9 mouse cellular contexts compared by ENCODE assay signal in the genomic region with DNA sequence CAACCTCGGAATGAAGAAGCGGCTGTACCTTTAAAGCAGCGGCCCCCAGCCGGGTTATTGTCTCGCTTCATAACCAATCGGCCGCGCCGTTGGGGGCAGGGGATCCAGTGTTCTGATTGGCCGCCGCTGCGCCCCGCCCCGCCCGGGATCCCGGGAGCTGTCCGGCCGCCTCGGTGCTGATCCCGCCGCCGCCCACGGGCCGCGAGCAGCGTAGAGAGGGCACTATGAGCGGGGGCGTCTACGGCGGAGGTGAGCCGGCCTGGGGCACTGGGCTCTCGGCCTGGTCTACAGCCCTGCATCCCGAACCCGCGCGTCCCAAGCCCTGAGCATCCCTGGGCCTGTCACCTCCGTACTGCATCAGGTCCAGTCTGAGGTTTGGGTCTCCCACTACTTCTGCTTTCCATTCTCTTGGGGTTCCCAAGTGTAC. TPM values are rescaled to one million over a fixed set of nuclear protein-coding genes. Genes with fewer than 3 reads are reported as not detected.
DNase-seq lines count a peak whose midpoint lies in the region; ATAC-seq lines count a peak whose summit lies in the region.
"Had no signal": no experiment of that assay in that cellular context is flagged by ENCODE, and none has a peak within 500 bp of the region (broad histone marks: within the 10 kb centered on the region; RNA-seq: fewer than 3 reads in every experiment).

A gene (plus strand): TSS at position 107 of the 427 bp plus-strand sequence.

- no peaks in the 10 kb centered on the region for H3K27me3 ChIP-seq in hindbrain, embryonic 15.5 days

- no peaks in the 10 kb centered on the region for H3K36me3 ChIP-seq in hindbrain, embryonic 15.5 days

- peak; percentile 94 for DNase-seq in ZHBTc4 (ENCODE audit: low read depth, low spot score)
- peak; percentile 94 for DNase-seq in cerebellum, adult 8-10 months
- DNase-seq in forelimb bud, embryonic 11.5 days (ENCODE audit: low read depth, low spot score) = peak; percentile 48
- DNase-seq in left cerebral cortex, adult 18-20 months (ENCODE audit: low spot score in 2 of 2) = peak; percentile 89 to 94
- DNase-seq in lung, postnatal 25 days (ENCODE audit: low spot score) = peak; percentile 29
- DNase-seq in retina, postnatal 1 day = peak; percentile 90
- no peak for DNase-seq in natural killer cell, adult 2 months (ENCODE audit: low spot score in 2 of 2)

- peaks cover 22% of the 10 kb centered on the region for H3K4me1 ChIP-seq in hindbrain, embryonic 15.5 days (replicated peaks)

- 1% methylated on average over 36 of the region's 37 CpGs for WGBS in hindbrain, embryonic 15.5 days

- peak within 1 kb of the TSS; percentile 82 for H3K9ac ChIP-seq in hindbrain, embryonic 15.5 days

- H3K9me3 ChIP-seq in hindbrain, embryonic 15.5 days = no peaks in the 10 kb centered on the region

- peak within 1 kb of the TSS; percentile 72 for H3K4me3 ChIP-seq in hindbrain, embryonic 15.5 days

- peak; percentile 96 for ATAC-seq in hindbrain, embryonic 15.5 days (ENCODE audit: low FRiP score, low read depth)

- H3K27ac ChIP-seq in hindbrain, embryonic 15.5 days (replicated peaks) = peak within 1 kb of the TSS; percentile 87

- H3K4me2 ChIP-seq in hindbrain, embryonic 15.5 days = peak within 1 kb of the TSS; percentile 80

RNA-seq across cellular contexts. Expression of the gene that starts here (rescaled TPM):
- polyA plus RNA-seq in hindbrain, embryonic 15.5 days (2015; fragmentation: Nextera tagmentation; extraction: Ambion mirVana) = 251 and 285 TPM in 2 replicates
- 100 to 1,000 TPM; 112 to 115 TPM for total RNA-seq in left cerebral cortex, adult 18-20 months (2021)
- total RNA-seq: hematopoietic stem cell, adult 5-6 weeks had no signal

Comparison
In these comparisons a context has a peak if more than half of its experiments do, and no peak if none do; other contexts are left out.
1. DNase-seq: peak in ZHBTc4 (single experiment), cerebellum, adult 8-10 months (single experiment), forelimb bud, embryonic 11.5 days (single experiment), left cerebral cortex, adult 18-20 months (2 of 2), lung, postnatal 25 days (single experiment) and retina, postnatal 1 day (single experiment); none in natural killer cell, adult 2 months (0 of 2).